Mouse (Mus musculus): Measurements from ENCODE around the gene Slc13a3. TPM values are rescaled to one million over a fixed set of nuclear protein-coding genes. Genes with fewer than 3 reads are reported as not detected.

The Slc13a3 gene
- polyA plus RNA-seq, 1 experiment, result not detected

DNA sequence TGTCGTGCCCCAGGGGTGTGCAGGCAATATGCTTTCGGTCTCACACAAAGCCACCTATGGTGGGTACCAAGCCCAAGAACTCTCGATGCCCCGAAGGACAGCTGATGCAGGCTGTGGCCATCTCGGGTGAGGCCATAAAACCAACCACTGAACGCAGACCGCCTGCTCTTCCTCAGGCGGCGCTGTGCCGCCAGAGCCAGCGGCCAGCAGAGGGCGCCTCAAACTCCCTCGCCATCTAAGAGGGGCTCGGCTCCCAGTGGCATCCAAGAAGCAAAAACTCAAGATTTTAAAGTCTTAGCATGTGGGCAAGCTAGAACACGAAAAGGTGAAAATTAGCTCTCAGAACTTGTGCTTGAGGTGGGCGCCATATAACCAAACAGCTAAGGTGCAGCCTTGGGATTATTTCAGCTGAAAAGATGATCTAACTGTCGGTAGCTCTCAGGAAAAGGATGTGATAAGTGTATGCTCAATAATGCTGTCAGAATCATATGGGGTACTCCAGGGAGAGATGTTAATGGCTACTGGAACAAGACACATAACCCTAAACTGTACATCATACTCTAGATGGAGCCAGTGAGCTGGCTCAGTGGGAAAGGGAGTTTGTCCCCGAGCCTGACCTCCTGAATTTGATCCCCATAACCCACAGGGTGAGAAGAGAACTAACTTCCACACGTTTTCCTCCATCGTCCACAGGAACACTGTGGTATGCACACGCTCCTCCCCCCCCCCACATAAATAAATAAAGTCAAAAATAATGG is 108.5 kb downstream of the Slc13a3 start:
- TF ChIP-seq GATA1 (IDR thresholded peaks at IDR 0.05; ENCODE audit: low read length), result no peak

DNA sequence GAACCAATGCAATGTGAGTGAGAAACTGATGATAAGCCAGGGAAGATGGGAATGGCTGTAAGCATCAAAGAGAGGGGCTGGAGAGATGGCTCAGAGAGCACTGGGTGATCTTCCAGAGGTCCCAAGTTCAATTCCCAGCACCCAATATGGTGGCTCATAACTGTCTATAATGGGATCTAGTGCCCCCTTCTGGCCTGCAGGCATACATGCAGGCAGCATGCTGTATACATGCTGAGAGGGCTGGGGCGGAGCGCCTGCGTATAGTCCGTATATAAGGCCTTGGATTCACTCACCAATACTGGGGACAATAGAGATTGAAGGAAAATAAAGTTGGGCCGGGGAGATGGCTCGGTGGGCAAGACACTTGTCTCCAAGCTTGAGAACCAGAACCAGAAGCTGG is 109.7 kb downstream of the Slc13a3 start:
- no peak for TF ChIP-seq GATA1 (IDR thresholded peaks at IDR 0.05; ENCODE audit: low read length)

DNA sequence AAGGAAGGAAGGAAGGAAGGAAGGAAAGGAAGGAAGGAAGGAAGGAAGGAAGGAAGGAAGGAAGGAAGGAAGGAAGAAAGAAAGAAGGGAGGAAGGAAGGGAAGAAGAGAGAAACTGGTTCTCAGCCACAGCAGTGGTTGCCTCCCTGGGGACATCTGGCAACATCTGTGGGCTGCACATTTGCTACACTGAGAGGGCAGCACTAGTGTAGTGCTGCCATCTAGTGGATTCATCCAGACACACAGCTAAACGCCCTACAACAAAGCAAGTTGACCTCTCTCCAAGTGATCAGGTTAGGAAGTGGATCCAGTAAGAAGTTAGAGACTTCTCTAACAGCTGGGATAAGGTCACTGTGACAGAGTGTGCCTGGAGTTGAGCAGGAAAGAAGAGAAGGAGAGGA is 112.2 kb downstream of the Slc13a3 start:
- no peak for TF ChIP-seq GATA1 (IDR thresholded peaks at IDR 0.05; ENCODE audit: low read length)

Other genes with a start within 250 kb of the Slc13a3 start
- not detected in 2 replicates for gene Cdh22, start 238.4 kb downstream of the Slc13a3 start, polyA plus RNA-seq (2012)
- 87.4 and 92.8 TPM in 2 replicates for gene Slc35c2, start 185.4 kb downstream of the Slc13a3 start, polyA plus RNA-seq (2012)
- 6.9 and 21.4 TPM in 2 replicates for gene Elmo2, start 146.8 kb downstream of the Slc13a3 start, polyA plus RNA-seq (2012)
- not detected in 2 replicates for gene Zfp663, start 104.5 kb downstream of the Slc13a3 start, polyA plus RNA-seq (2012)
- not detected in 2 replicates for gene Zfp334, start 85.0 kb downstream of the Slc13a3 start, polyA plus RNA-seq (2012)
- not detected in 2 replicates for gene Ocstamp, start 72.8 kb downstream of the Slc13a3 start, polyA plus RNA-seq (2012)
- 24.6 and 27.6 TPM in 2 replicates for gene Trp53rka, start 20.1 kb upstream of the Slc13a3 start, polyA plus RNA-seq (2012)
- not detected in 2 replicates for gene Slc2a10, start 30.6 kb upstream of the Slc13a3 start, polyA plus RNA-seq (2012)
- not detected in 2 replicates for gene Eya2, start 121.8 kb upstream of the Slc13a3 start, polyA plus RNA-seq (2012)